Mouse (Mus musculus): ENCODE measurements around the gene Rpl23a. TPM values are rescaled to one million over a fixed set of nuclear protein-coding genes. Genes with fewer than 3 reads are reported as not detected.

Gene Rpl23a
- polyA plus RNA-seq, 1 experiment from 2014 or later = 768 TPM

- TF ChIP-seq CTCF (IDR thresholded peaks at IDR 0.05; ENCODE audit: low read depth) = no peak
- H3K27ac ChIP-seq (ENCODE audit: low read depth, low read length) = peak overlapping the region; percentile 92
- H3K9me3 ChIP-seq (ENCODE audit: control insufficient read depth) = no peaks in the 10 kb centered on the region
- ATAC-seq = no peak
- H3K4me1 ChIP-seq (replicated peaks; ENCODE audit: control insufficient read depth, insufficient read depth, low read length) = no peaks in the 10 kb centered on the region
- WGBS = under 1% methylated on average over 23 of the region's 23 CpGs
- H3K4me2 ChIP-seq (replicated peaks; ENCODE audit: low read depth) = peak overlapping the region; percentile 94
- H3K4me3 ChIP-seq (ENCODE audit: low read depth, low read length) = peak overlapping the region; percentile 69
- H3K36me3 ChIP-seq (ENCODE audit: control insufficient read depth, insufficient read depth) = peaks cover 19% of the 10 kb centered on the region
- H3K27me3 ChIP-seq (replicated peaks; ENCODE audit: control insufficient read depth, insufficient read depth, low read length) = no peaks in the 10 kb centered on the region
- peak overlapping the region; percentile 35 for H3K9ac ChIP-seq (ENCODE audit: low read depth, low read length)
These were observed 6.5 kb downstream of the Rpl23a start for GRCm38 (mm10) chr11:78176905-78177331.

GRCm38 (mm10) chr11:78176402-78176862 is 7.0 kb downstream of the Rpl23a start, which contains the start of the genes Nek8 and Tlcd1:
Gene Nek8, minus strand, starts transcription at chr11:78176675.
Gene Tlcd1, plus strand, starts transcription at chr11:78176711.
- ATAC-seq = peak; percentile 65
- peaks cover 19% of the 10 kb centered on the region for H3K36me3 ChIP-seq (ENCODE audit: control insufficient read depth, insufficient read depth)
- H3K27me3 ChIP-seq (replicated peaks; ENCODE audit: control insufficient read depth, insufficient read depth, low read length) = no peaks in the 10 kb centered on the region
- peak within 1 kb of the TSS; percentile 35 for H3K9ac ChIP-seq (ENCODE audit: low read depth, low read length)
- under 1% methylated on average over 32 of the region's 32 CpGs for WGBS
- no peak for TF ChIP-seq CTCF (IDR thresholded peaks at IDR 0.05; ENCODE audit: low read depth)
- peak within 1 kb of the TSS; percentile 69 for H3K4me3 ChIP-seq (ENCODE audit: low read depth, low read length)
- no peaks in the 10 kb centered on the region for H3K9me3 ChIP-seq (ENCODE audit: control insufficient read depth)
- peak within 1 kb of the TSS; percentile 92 for H3K27ac ChIP-seq (ENCODE audit: low read depth, low read length)
- no peaks in the 10 kb centered on the region for H3K4me1 ChIP-seq (replicated peaks; ENCODE audit: control insufficient read depth, insufficient read depth, low read length)
- peak within 1 kb of the TSS; percentile 94 for H3K4me2 ChIP-seq (replicated peaks; ENCODE audit: low read depth)

GRCm38 (mm10) chr11:78175771-78176401 is 7.5 kb downstream of the Rpl23a start:
- WGBS = under 1% methylated on average over 9 of the region's 10 CpGs
- H3K36me3 ChIP-seq (ENCODE audit: control insufficient read depth, insufficient read depth) = peaks cover 19% of the 10 kb centered on the region
- no peaks in the 10 kb centered on the region for H3K27me3 ChIP-seq (replicated peaks; ENCODE audit: control insufficient read depth, insufficient read depth, low read length)
- peak overlapping the region; percentile 94 for H3K4me2 ChIP-seq (replicated peaks; ENCODE audit: low read depth)
- H3K4me3 ChIP-seq (ENCODE audit: low read depth, low read length) = peak overlapping the region; percentile 69
- peak overlapping the region; percentile 92 for H3K27ac ChIP-seq (ENCODE audit: low read depth, low read length)
- peak; percentile 33 for TF ChIP-seq CTCF (IDR thresholded peaks at IDR 0.05; ENCODE audit: low read depth)
- ATAC-seq = no peak
- H3K9me3 ChIP-seq (ENCODE audit: control insufficient read depth) = no peaks in the 10 kb centered on the region
- H3K9ac ChIP-seq (ENCODE audit: low read depth, low read length) = peak overlapping the region; percentile 35; the same call in 1 of the 2 replicates
- no peaks in the 10 kb centered on the region for H3K4me1 ChIP-seq (replicated peaks; ENCODE audit: control insufficient read depth, insufficient read depth, low read length)

- Histone ChIP-seq H3K9ac (ENCODE audit: low read depth, low read length) (no peak overlapping the region), H3K9me3 (ENCODE audit: control insufficient read depth) (no peaks in the 10 kb centered on the region), H3K4me1 (replicated peaks; ENCODE audit: control insufficient read depth, insufficient read depth, low read length) (no peaks in the 10 kb centered on the region), H3K36me3 (ENCODE audit: control insufficient read depth, insufficient read depth) (peaks cover 6% of the 10 kb centered on the region; the same call in 1 of the 2 replicates), H3K27me3 (replicated peaks; ENCODE audit: control insufficient read depth, insufficient read depth, low read length) (no peaks in the 10 kb centered on the region), H3K4me3 (ENCODE audit: low read depth, low read length) (no peak overlapping the region), H3K27ac (ENCODE audit: low read depth, low read length) (no peak overlapping the region), H3K4me2 (replicated peaks; ENCODE audit: low read depth) (no peak overlapping the region)
- no peak for TF ChIP-seq CTCF (IDR thresholded peaks at IDR 0.05; ENCODE audit: low read depth)
- no peak for ATAC-seq
- 95% methylated on average over 3 of the region's 3 CpGs for WGBS
These were observed 8.9 kb downstream of the Rpl23a start for GRCm38 (mm10) chr11:78174506-78174905.

- Histone ChIP-seq H3K9me3 (ENCODE audit: control insufficient read depth) (no peaks in the 10 kb centered on the region), H3K4me1 (replicated peaks; ENCODE audit: control insufficient read depth, insufficient read depth, low read length) (no peaks in the 10 kb centered on the region; the same call in 1 of the 2 replicates), H3K27ac (ENCODE audit: low read depth, low read length) (no peak overlapping the region), H3K27me3 (replicated peaks; ENCODE audit: control insufficient read depth, insufficient read depth, low read length) (no peaks in the 10 kb centered on the region), H3K4me2 (replicated peaks; ENCODE audit: low read depth) (no peak overlapping the region), H3K36me3 (ENCODE audit: control insufficient read depth, insufficient read depth) (0 out of 2 replicates have a peak, but pooled peaks cover 4% of the 10 kb centered on the region), H3K4me3 (ENCODE audit: low read depth, low read length) (no peak overlapping the region), H3K9ac (ENCODE audit: low read depth, low read length) (no peak overlapping the region)
- TF ChIP-seq CTCF (IDR thresholded peaks at IDR 0.05; ENCODE audit: low read depth) = no peak
- ATAC-seq = no peak
- 68% methylated on average over 19 of the region's 19 CpGs for WGBS
These were observed 10.5 kb downstream of the Rpl23a start for GRCm38 (mm10) chr11:78172748-78173383.

GRCm38 (mm10) chr11:78172034-78172747 is 11.2 kb downstream of the Rpl23a start:
- 0 out of 2 replicates have a peak, but pooled peaks cover 4% of the 10 kb centered on the region for H3K36me3 ChIP-seq (ENCODE audit: control insufficient read depth, insufficient read depth)
- no peaks in the 10 kb centered on the region; the same call in 1 of the 2 replicates for H3K4me1 ChIP-seq (replicated peaks; ENCODE audit: control insufficient read depth, insufficient read depth, low read length)
- H3K27ac ChIP-seq (ENCODE audit: low read depth, low read length) = no peak overlapping the region
- no peaks in the 10 kb centered on the region for H3K27me3 ChIP-seq (replicated peaks; ENCODE audit: control insufficient read depth, insufficient read depth, low read length)
- H3K9me3 ChIP-seq (ENCODE audit: control insufficient read depth) = no peaks in the 10 kb centered on the region
- H3K4me3 ChIP-seq (ENCODE audit: low read depth, low read length) = no peak overlapping the region
- H3K9ac ChIP-seq (ENCODE audit: low read depth, low read length) = no peak overlapping the region
- no peak overlapping the region for H3K4me2 ChIP-seq (replicated peaks; ENCODE audit: low read depth)
- WGBS = 74% methylated on average over 16 of the region's 16 CpGs
- no peak for ATAC-seq
- TF ChIP-seq CTCF (IDR thresholded peaks at IDR 0.05; ENCODE audit: low read depth) = peak; percentile 63
